Mouse (Mus musculus): Measurements from ENCODE around the gene Lin54.

- no peak for TF ChIP-seq ZMIZ1 (IDR thresholded peaks at IDR 0.05; ENCODE audit: low read depth, low read length)
- no peak for TF ChIP-seq EP300 (IDR thresholded peaks at IDR 0.05; ENCODE audit: low read length)
These were observed 18.6 kb upstream of the Lin54 start for GRCm38 (mm10) chr5:100519027-100519411.

Data from CH12.LX (cell line).